Mouse (Mus musculus): ENCODE data around the gene Mad2l1bp. TPM values are rescaled to one million over a fixed set of nuclear protein-coding genes. Genes with fewer than 3 reads are reported as not detected.

Gene Mad2l1bp
- polyA plus RNA-seq, 1 experiment from 2014 or later = 33.3 TPM

DNA sequence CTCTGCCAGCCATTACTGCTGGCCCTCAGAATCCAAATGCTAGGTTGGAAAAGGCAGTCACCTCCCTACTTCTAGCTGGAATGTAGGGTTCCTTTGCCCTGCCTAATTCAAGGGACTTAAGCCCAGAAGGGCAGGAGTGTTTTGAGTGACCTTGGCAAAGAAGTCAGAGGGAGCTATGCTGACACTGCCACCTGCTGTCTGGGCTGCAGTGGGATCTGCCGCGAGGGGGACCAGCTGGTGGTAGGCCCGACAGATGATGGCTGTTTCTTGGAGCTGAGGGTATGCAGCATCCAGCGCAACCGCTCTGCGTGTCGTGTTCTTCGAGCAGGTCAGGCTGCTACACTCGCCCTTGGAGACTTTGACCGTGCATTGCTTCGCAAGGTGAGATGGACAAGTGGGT lies 13.7 kb upstream of the Mad2l1bp start:
- Histone ChIP-seq H3K9me3 (ENCODE audit: control insufficient read depth, low read length) (no peaks in the 10 kb centered on the region), H3K4me1 (ENCODE audit: control insufficient read depth, insufficient read depth, low read length) (peaks cover 3% of the 10 kb centered on the region), H3K4me3 (ENCODE audit: low read depth, low read length) (no peak overlapping the region), H3K27me3 (ENCODE audit: control insufficient read depth, insufficient read depth, low read length) (no peaks in the 10 kb centered on the region), H3K4me2 (no peak overlapping the region), H3K36me3 (ENCODE audit: control insufficient read depth, insufficient read depth, low read length) (peaks cover 24% of the 10 kb centered on the region; the same call in 1 of the 2 replicates), H3K27ac (ENCODE audit: low read depth, low read length) (no peak overlapping the region), H3K9ac (ENCODE audit: low read length) (no peak overlapping the region)
- ATAC-seq (ENCODE audit: low FRiP score) (no peak), DNase-seq (ENCODE audit: low spot score, missing footprints) (no peak)
- WGBS = 87% methylated on average over 11 of the region's 11 CpGs

- Histone ChIP-seq H3K9me3 (ENCODE audit: control insufficient read depth, low read length) (no peaks in the 10 kb centered on the region), H3K27me3 (ENCODE audit: control insufficient read depth, insufficient read depth, low read length) (no peaks in the 10 kb centered on the region), H3K36me3 (ENCODE audit: control insufficient read depth, insufficient read depth, low read length) (peaks cover 24% of the 10 kb centered on the region; the same call in 1 of the 2 replicates), H3K4me3 (ENCODE audit: low read depth, low read length) (no peak overlapping the region), H3K9ac (ENCODE audit: low read length) (no peak overlapping the region), H3K4me2 (no peak overlapping the region), H3K4me1 (ENCODE audit: control insufficient read depth, insufficient read depth, low read length) (peaks cover 10% of the 10 kb centered on the region), H3K27ac (ENCODE audit: low read depth, low read length) (no peak overlapping the region)
- ATAC-seq (ENCODE audit: low FRiP score) (no peak), DNase-seq (ENCODE audit: low spot score, missing footprints) (no peak)
- WGBS = 90% methylated on average over 5 of the region's 5 CpGs
Observed at GRCm38 (mm10) chr17:46166270-46166669, 12.9 kb upstream of the Mad2l1bp start.

GRCm38 (mm10) chr17:46165460-46165859 lies 12.1 kb upstream of the Mad2l1bp start:
- Histone ChIP-seq H3K4me3 (ENCODE audit: low read depth, low read length) (no peak overlapping the region), H3K9ac (ENCODE audit: low read length) (no peak overlapping the region), H3K9me3 (ENCODE audit: control insufficient read depth, low read length) (no peaks in the 10 kb centered on the region), H3K36me3 (ENCODE audit: control insufficient read depth, insufficient read depth, low read length) (peaks cover 24% of the 10 kb centered on the region; the same call in 1 of the 2 replicates), H3K27ac (ENCODE audit: low read depth, low read length) (no peak overlapping the region), H3K4me1 (ENCODE audit: control insufficient read depth, insufficient read depth, low read length) (peaks cover 10% of the 10 kb centered on the region), H3K4me2 (no peak overlapping the region), H3K27me3 (ENCODE audit: control insufficient read depth, insufficient read depth, low read length) (no peaks in the 10 kb centered on the region)
- no peak for DNase-seq (ENCODE audit: low spot score, missing footprints)
- no peak for ATAC-seq (ENCODE audit: low FRiP score)
- WGBS = 90% methylated on average over 12 of the region's 12 CpGs

GRCm38 (mm10) chr17:46164791-46165190 lies 11.4 kb upstream of the Mad2l1bp start:
- ATAC-seq (ENCODE audit: low FRiP score) (no peak), DNase-seq (ENCODE audit: low spot score, missing footprints) (no peak)
- Histone ChIP-seq H3K9ac (ENCODE audit: low read length) (no peak overlapping the region), H3K4me2 (no peak overlapping the region), H3K27me3 (ENCODE audit: control insufficient read depth, insufficient read depth, low read length) (no peaks in the 10 kb centered on the region), H3K27ac (ENCODE audit: low read depth, low read length) (no peak overlapping the region), H3K9me3 (ENCODE audit: control insufficient read depth, low read length) (no peaks in the 10 kb centered on the region), H3K36me3 (ENCODE audit: control insufficient read depth, insufficient read depth, low read length) (peaks cover 23% of the 10 kb centered on the region; the same call in 1 of the 2 replicates), H3K4me3 (ENCODE audit: low read depth, low read length) (no peak overlapping the region), H3K4me1 (ENCODE audit: control insufficient read depth, insufficient read depth, low read length) (peaks cover 12% of the 10 kb centered on the region)
- WGBS = 90% methylated on average over 10 of the region's 10 CpGs

DNA sequence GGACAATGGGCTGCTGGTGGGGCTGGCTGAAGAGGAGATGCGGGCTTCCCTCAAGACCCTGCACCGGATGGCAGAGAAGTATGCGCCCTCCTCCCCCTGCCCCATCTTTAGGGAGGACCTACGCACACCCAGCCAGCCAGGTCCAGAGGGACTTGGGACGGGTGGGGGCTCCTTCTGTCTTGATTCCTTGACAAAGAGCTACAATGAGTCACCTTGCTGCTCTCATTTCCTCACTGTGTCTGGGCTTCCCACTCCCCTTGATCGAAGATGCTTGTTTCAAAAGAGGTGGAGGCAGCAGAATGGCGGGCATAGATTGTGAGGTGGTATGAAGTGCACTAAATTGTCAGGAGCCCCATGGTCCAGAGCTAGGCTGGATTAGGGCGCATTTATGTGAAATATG lies 10.9 kb upstream of the Mad2l1bp start:
- DNase-seq (ENCODE audit: low spot score, missing footprints) = no peak
- no peak overlapping the region for H3K4me2 ChIP-seq
- no peak overlapping the region for H3K4me3 ChIP-seq (ENCODE audit: low read depth, low read length)
- H3K27me3 ChIP-seq (ENCODE audit: control insufficient read depth, insufficient read depth, low read length) = no peaks in the 10 kb centered on the region
- WGBS = 94% methylated on average over 8 of the region's 8 CpGs
- no peak for ATAC-seq (ENCODE audit: low FRiP score)
- H3K9ac ChIP-seq (ENCODE audit: low read length) = no peak overlapping the region
- H3K27ac ChIP-seq (ENCODE audit: low read depth, low read length) = no peak overlapping the region
- H3K36me3 ChIP-seq (ENCODE audit: control insufficient read depth, insufficient read depth, low read length) = peaks cover 20% of the 10 kb centered on the region; the same call in 1 of the 2 replicates
- peaks cover 15% of the 10 kb centered on the region for H3K4me1 ChIP-seq (ENCODE audit: control insufficient read depth, insufficient read depth, low read length)
- H3K9me3 ChIP-seq (ENCODE audit: control insufficient read depth, low read length) = no peaks in the 10 kb centered on the region

GRCm38 (mm10) chr17:46162951-46163421 lies 9.6 kb upstream of the Mad2l1bp start:
- H3K9ac ChIP-seq (ENCODE audit: low read length) = no peak overlapping the region
- H3K4me2 ChIP-seq = no peak overlapping the region
- 91% methylated on average over 9 of the region's 9 CpGs for WGBS
- no peaks in the 10 kb centered on the region for H3K27me3 ChIP-seq (ENCODE audit: control insufficient read depth, insufficient read depth, low read length)
- peaks cover 15% of the 10 kb centered on the region for H3K4me1 ChIP-seq (ENCODE audit: control insufficient read depth, insufficient read depth, low read length)
- DNase-seq (ENCODE audit: low spot score, missing footprints) (no peak), ATAC-seq (ENCODE audit: low FRiP score) (no peak)
- H3K36me3 ChIP-seq (ENCODE audit: control insufficient read depth, insufficient read depth, low read length) = peaks cover 12% of the 10 kb centered on the region; the same call in 1 of the 2 replicates
- no peak overlapping the region for H3K4me3 ChIP-seq (ENCODE audit: low read depth, low read length)
- no peaks in the 10 kb centered on the region for H3K9me3 ChIP-seq (ENCODE audit: control insufficient read depth, low read length)
- H3K27ac ChIP-seq (ENCODE audit: low read depth, low read length) = no peak overlapping the region

GRCm38 (mm10) chr17:46162551-46162950 lies 9.2 kb upstream of the Mad2l1bp start:
- DNase-seq (ENCODE audit: low spot score, missing footprints) = no peak
- Histone ChIP-seq H3K27me3 (ENCODE audit: control insufficient read depth, insufficient read depth, low read length) (no peaks in the 10 kb centered on the region), H3K4me2 (no peak overlapping the region), H3K27ac (ENCODE audit: low read depth, low read length) (no peak overlapping the region), H3K4me3 (ENCODE audit: low read depth, low read length) (no peak overlapping the region), H3K36me3 (ENCODE audit: control insufficient read depth, insufficient read depth, low read length) (peaks cover 11% of the 10 kb centered on the region; the same call in 1 of the 2 replicates), H3K9ac (ENCODE audit: low read length) (no peak overlapping the region), H3K4me1 (ENCODE audit: control insufficient read depth, insufficient read depth, low read length) (peaks cover 15% of the 10 kb centered on the region), H3K9me3 (ENCODE audit: control insufficient read depth, low read length) (no peaks in the 10 kb centered on the region)
- 94% methylated on average over 7 of the region's 7 CpGs for WGBS
- no peak for ATAC-seq (ENCODE audit: low FRiP score)

DNA sequence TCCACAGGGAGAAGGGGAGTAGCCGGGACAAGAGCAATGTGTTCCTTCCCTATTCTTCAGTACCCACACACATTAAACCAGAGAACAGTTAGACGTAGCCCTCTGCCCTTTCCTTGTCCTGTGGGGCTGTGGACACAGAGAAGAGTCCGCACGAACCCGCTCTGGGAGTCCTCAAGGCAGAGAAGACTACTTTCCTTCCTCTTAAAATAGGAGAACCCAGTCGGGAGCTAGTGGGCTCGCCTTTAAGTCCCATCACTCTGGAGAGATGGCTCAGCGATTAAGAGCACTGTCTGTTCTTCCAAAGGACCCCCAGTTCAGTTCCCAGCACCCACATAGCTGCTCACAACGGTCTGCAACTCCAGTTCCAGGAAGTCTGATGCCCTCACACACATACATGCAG lies 8.4 kb upstream of the Mad2l1bp start:
- DNase-seq (ENCODE audit: low spot score, missing footprints) (no peak), ATAC-seq (ENCODE audit: low FRiP score) (no peak)
- Histone ChIP-seq H3K27me3 (ENCODE audit: control insufficient read depth, insufficient read depth, low read length) (no peaks in the 10 kb centered on the region), H3K9ac (ENCODE audit: low read length) (peak overlapping the region; percentile 76), H3K36me3 (ENCODE audit: control insufficient read depth, insufficient read depth, low read length) (peaks cover 11% of the 10 kb centered on the region; the same call in 1 of the 2 replicates), H3K4me2 (peak overlapping the region; percentile 49), H3K4me3 (ENCODE audit: low read depth, low read length) (peak overlapping the region; percentile 64), H3K9me3 (ENCODE audit: control insufficient read depth, low read length) (no peaks in the 10 kb centered on the region), H3K27ac (ENCODE audit: low read depth, low read length) (no peak overlapping the region), H3K4me1 (ENCODE audit: control insufficient read depth, insufficient read depth, low read length) (peaks cover 15% of the 10 kb centered on the region)
- WGBS = 50% methylated on average over 9 of the region's 9 CpGs

GRCm38 (mm10) chr17:46161179-46161578 lies 7.8 kb upstream of the Mad2l1bp start:
- H3K4me1 ChIP-seq (ENCODE audit: control insufficient read depth, insufficient read depth, low read length) = peaks cover 15% of the 10 kb centered on the region
- no peak overlapping the region; the same call in 1 of the 2 replicates for H3K27ac ChIP-seq (ENCODE audit: low read depth, low read length)
- DNase-seq (ENCODE audit: low spot score, missing footprints) (peak; percentile 91), ATAC-seq (ENCODE audit: low FRiP score) (peak; percentile 56)
- H3K27me3 ChIP-seq (ENCODE audit: control insufficient read depth, insufficient read depth, low read length) = no peaks in the 10 kb centered on the region
- peaks cover 7% of the 10 kb centered on the region; the same call in 1 of the 2 replicates for H3K36me3 ChIP-seq (ENCODE audit: control insufficient read depth, insufficient read depth, low read length)
- peak overlapping the region; percentile 76 for H3K9ac ChIP-seq (ENCODE audit: low read length)
- peak overlapping the region; percentile 64 for H3K4me3 ChIP-seq (ENCODE audit: low read depth, low read length)
- peak overlapping the region; percentile 49 for H3K4me2 ChIP-seq
- 0% methylated on average over 19 of the region's 19 CpGs for WGBS
- H3K9me3 ChIP-seq (ENCODE audit: control insufficient read depth, low read length) = no peaks in the 10 kb centered on the region

Data from midbrain, embryonic 11.5 days (tissue).